Mouse (Mus musculus): Measurements from ENCODE around the gene Myl6b. TPM values are rescaled to one million over a fixed set of nuclear protein-coding genes. Genes with fewer than 3 reads are reported as not detected.
"Not testable (repeated sequence)": the region's sequence is repeated elsewhere in the genome, so short reads cannot be mapped to it uniquely, and the experiment has no call there.

Myl6b gene
- polyA plus RNA-seq, 1 experiment: 0.67 TPM

GRCm38 (mm10) chr10:128510301-128510700 is 11.8 kb upstream of the Myl6b start:
- peaks cover 42% of the 10 kb centered on the region for H3K36me3 ChIP-seq (ENCODE audit: control insufficient read depth, insufficient read depth, low read length)
- 97% methylated on average over 11 of the region's 11 CpGs for WGBS
- no peak for TF ChIP-seq POLR2A (IDR thresholded peaks at IDR 0.05; ENCODE audit: low read depth, low read length)
- TF ChIP-seq CTCF (IDR thresholded peaks at IDR 0.05; ENCODE audit: extremely low read depth, insufficient read depth, insufficient read length, insufficient replicate concordance): no peak
- H3K4me1 ChIP-seq (ENCODE audit: control insufficient read depth, insufficient read depth, insufficient read length): no peaks in the 10 kb centered on the region
- no peak for DNase-seq (ENCODE audit: low read depth in 1 of 2, low spot score in 2 of 2)
- H3K27ac ChIP-seq (ENCODE audit: insufficient read depth, low read length): no peak overlapping the region
- no peaks in the 10 kb centered on the region for H3K27me3 ChIP-seq (ENCODE audit: control insufficient read depth, insufficient read depth, low read length)
- H3K4me3 ChIP-seq (ENCODE audit: extremely low read depth, insufficient read depth, insufficient read length): no peak overlapping the region

- Histone ChIP-seq H3K27ac (ENCODE audit: insufficient read depth, low read length) (no peak overlapping the region), H3K4me3 (ENCODE audit: extremely low read depth, insufficient read depth, insufficient read length) (no peak overlapping the region), H3K27me3 (ENCODE audit: control insufficient read depth, insufficient read depth, low read length) (no peaks in the 10 kb centered on the region), H3K36me3 (ENCODE audit: control insufficient read depth, insufficient read depth, low read length) (peaks cover 38% of the 10 kb centered on the region), H3K4me1 (ENCODE audit: control insufficient read depth, insufficient read depth, insufficient read length) (peaks cover 2% of the 10 kb centered on the region; the same call in 1 of the 2 replicates)
- TF ChIP-seq CTCF (IDR thresholded peaks at IDR 0.05; ENCODE audit: extremely low read depth, insufficient read depth, insufficient read length, insufficient replicate concordance) (no peak), POLR2A (IDR thresholded peaks at IDR 0.05; ENCODE audit: low read depth, low read length) (no peak)
- 90% methylated on average over 4 of the region's 4 CpGs for WGBS
- no peak for DNase-seq (ENCODE audit: low read depth in 1 of 2, low spot score in 2 of 2)
Measured at GRCm38 (mm10) chr10:128509831-128510230, 11.3 kb upstream of the Myl6b start.

- WGBS: 90% methylated on average over 9 of the region's 9 CpGs
- Histone ChIP-seq H3K4me3 (ENCODE audit: extremely low read depth, insufficient read depth, insufficient read length) (no peak overlapping the region), H3K27ac (ENCODE audit: insufficient read depth, low read length) (no peak overlapping the region), H3K27me3 (ENCODE audit: control insufficient read depth, insufficient read depth, low read length) (no peaks in the 10 kb centered on the region), H3K36me3 (ENCODE audit: control insufficient read depth, insufficient read depth, low read length) (peaks cover 37% of the 10 kb centered on the region), H3K4me1 (ENCODE audit: control insufficient read depth, insufficient read depth, insufficient read length) (peaks cover 8% of the 10 kb centered on the region; the same call in 1 of the 2 replicates)
- TF ChIP-seq CTCF (IDR thresholded peaks at IDR 0.05; ENCODE audit: extremely low read depth, insufficient read depth, insufficient read length, insufficient replicate concordance) (no peak), POLR2A (IDR thresholded peaks at IDR 0.05; ENCODE audit: low read depth, low read length) (no peak)
- no peak for DNase-seq (ENCODE audit: low read depth in 1 of 2, low spot score in 2 of 2)
Measured at GRCm38 (mm10) chr10:128509203-128509602, 10.7 kb upstream of the Myl6b start.

- Histone ChIP-seq H3K4me1 (ENCODE audit: control insufficient read depth, insufficient read depth, insufficient read length) (peaks cover 10% of the 10 kb centered on the region; the same call in 1 of the 2 replicates), H3K36me3 (ENCODE audit: control insufficient read depth, insufficient read depth, low read length) (peaks cover 31% of the 10 kb centered on the region), H3K27ac (ENCODE audit: insufficient read depth, low read length) (no peak overlapping the region), H3K4me3 (ENCODE audit: extremely low read depth, insufficient read depth, insufficient read length) (no peak overlapping the region), H3K27me3 (ENCODE audit: control insufficient read depth, insufficient read depth, low read length) (no peaks in the 10 kb centered on the region)
- no peak for TF ChIP-seq CTCF (IDR thresholded peaks at IDR 0.05; ENCODE audit: extremely low read depth, insufficient read depth, insufficient read length, insufficient replicate concordance)
- no peak for TF ChIP-seq POLR2A (IDR thresholded peaks at IDR 0.05; ENCODE audit: low read depth, low read length)
- whole genome bisulfite sequencing: 84% methylated on average over 9 of the region's 9 CpGs
- no peak for DNase-seq (ENCODE audit: low read depth in 1 of 2, low spot score in 2 of 2)
Measured at GRCm38 (mm10) chr10:128508260-128508659, 9.8 kb upstream of the Myl6b start.

- Histone ChIP-seq H3K36me3 (ENCODE audit: control insufficient read depth, insufficient read depth, low read length) (peaks cover 11% of the 10 kb centered on the region), H3K4me1 (ENCODE audit: control insufficient read depth, insufficient read depth, insufficient read length) (peaks cover 10% of the 10 kb centered on the region; the same call in 1 of the 2 replicates), H3K4me3 (ENCODE audit: extremely low read depth, insufficient read depth, insufficient read length) (no peak overlapping the region), H3K27me3 (ENCODE audit: control insufficient read depth, insufficient read depth, low read length) (no peaks in the 10 kb centered on the region), H3K27ac (ENCODE audit: insufficient read depth, low read length) (no peak overlapping the region)
- TF ChIP-seq POLR2A (IDR thresholded peaks at IDR 0.05; ENCODE audit: low read depth, low read length) (no peak), CTCF (IDR thresholded peaks at IDR 0.05; ENCODE audit: extremely low read depth, insufficient read depth, insufficient read length, insufficient replicate concordance) (no peak)
- DNase-seq (ENCODE audit: low read depth in 1 of 2, low spot score in 2 of 2): no peak
- WGBS: 94% methylated on average over 14 of the region's 14 CpGs
Measured at GRCm38 (mm10) chr10:128505974-128506373, 7.5 kb upstream of the Myl6b start.

- H3K27me3 ChIP-seq (ENCODE audit: control insufficient read depth, insufficient read depth, low read length); DNase-seq (ENCODE audit: low read depth in 1 of 2, low spot score in 2 of 2); H3K36me3 ChIP-seq (ENCODE audit: control insufficient read depth, insufficient read depth, low read length); H3K4me1 ChIP-seq (ENCODE audit: control insufficient read depth, insufficient read depth, insufficient read length); H3K4me3 ChIP-seq (ENCODE audit: extremely low read depth, insufficient read depth, insufficient read length): not testable (repeated sequence)
- H3K27ac ChIP-seq (ENCODE audit: insufficient read depth, low read length): peak overlapping the region; percentile 85; the same call in 1 of the 2 replicates
- 44% methylated on average over 5 of the region's 5 CpGs for WGBS
Measured at GRCm38 (mm10) chr10:128505371-128505667, 6.8 kb upstream of the Myl6b start.

- H3K4me3 ChIP-seq (ENCODE audit: extremely low read depth, insufficient read depth, insufficient read length): peak overlapping the region; percentile 3; the same call in 1 of the 2 replicates
- DNase-seq (ENCODE audit: low read depth in 1 of 2, low spot score in 2 of 2): peak in 1 of 2 experiments; percentile 48
- peaks cover 10% of the 10 kb centered on the region; the same call in 1 of the 2 replicates for H3K4me1 ChIP-seq (ENCODE audit: control insufficient read depth, insufficient read depth, insufficient read length)
- no peak; the same call in 1 of the 2 replicates for TF ChIP-seq POLR2A (IDR thresholded peaks at IDR 0.05; ENCODE audit: low read depth, low read length)
- no peaks in the 10 kb centered on the region for H3K27me3 ChIP-seq (ENCODE audit: control insufficient read depth, insufficient read depth, low read length)
- H3K36me3 ChIP-seq (ENCODE audit: control insufficient read depth, insufficient read depth, low read length): peaks cover under 1% of the 10 kb centered on the region; the same call in 1 of the 2 replicates
- 8% methylated on average over 9 of the region's 9 CpGs for WGBS
- H3K27ac ChIP-seq (ENCODE audit: insufficient read depth, low read length): peak overlapping the region; percentile 85
Measured at GRCm38 (mm10) chr10:128504641-128505370, 6.3 kb upstream of the Myl6b start.
